Mouse (Mus musculus) embryonic stem cell, embryonic (primary cell): ENCODE results near the gene AU040320.

Experiments used
- CTCF ChIA-PET, 4 experiments: fragments of 300-600 bp in 2 of 4; fragments of 350-600 bp in 2 of 4; sonication (Branson Sonifier 250); formaldehyde crosslinking; loops; one replicate each; lab custom pipeline; 2022; ENCODE audit warnings: inconsistent platforms in 2 of 4; lab: Charles Lee
- POLR2A ChIA-PET, 4 experiments: fragments of 300-600 bp in 2 of 4; fragments of 350-600 bp in 2 of 4; sonication (Branson Sonifier 250); formaldehyde crosslinking; loops; one replicate each; lab custom pipeline; 2022; ENCODE audit warnings: antibody characterized with exemption in 4 of 4, inconsistent platforms in 1 of 4; lab: Charles Lee

AU040320 gene

GRCm38 (mm10) chr4:126803268-126803873, 50.0 kb downstream of the AU040320 start:
- CTCF ChIA-PET: interaction anchor here (0.5 to 2.0 kb wide), 13 partner anchors 36 to 147 kb away, joined by 3 to 11 read pairs (median 4); no protein-coding TSS in a partner anchor
- POLR2A ChIA-PET: interaction anchor here in 3 of 4 experiments (0.7 to 1.7 kb wide), 13 partner anchors 8 to 337 kb away, joined by 3 to 8 read pairs (median 3); partner anchors contain the start of genes Psmb2 (in 3 of the 3), AU040320 (in 1 of the 3), Ncdn (in 1 of the 3) and Sfpq (in 1 of the 3)

- ChIA-PET POLR2A (interaction anchor here in 1 of 4 experiments (1.1 kb wide), 1 partner anchor 52 kb away, joined by 3 read pairs; the partner anchor contains the start of genes AU040320 and Ncdn), CTCF (interaction anchor here in 1 of 4 experiments (1.5 kb wide), 1 partner anchor 35 kb away, joined by 4 read pairs; no protein-coding TSS in a partner anchor)
Observed at GRCm38 (mm10) chr4:126805741-126806140, 52.4 kb downstream of the AU040320 start.

GRCm38 (mm10) chr4:126806692-126807427, 53.5 kb downstream of the AU040320 start:
- CTCF ChIA-PET: interaction anchor here in 2 of 4 experiments (0.7 to 1.5 kb wide), 3 partner anchors 34 to 185 kb away, joined by 3 to 4 read pairs (median 3); no protein-coding TSS in a partner anchor

GRCm38 (mm10) chr4:126810566-126810965, 57.2 kb downstream of the AU040320 start:
- ChIA-PET CTCF (no interaction called here), POLR2A (interaction anchor here in 2 of 4 experiments (0.7 to 1.2 kb wide), 3 partner anchors 8 to 31 kb away, joined by 3 to 4 read pairs (median 4); no protein-coding TSS in a partner anchor)

More at GRCm38 (mm10) chr4:126806692-126807427, 53.5 kb downstream of the AU040320 start:
- POLR2A ChIA-PET: no interaction called here

GRCm38 (mm10) chr4:126813212-126813611, 59.9 kb downstream of the AU040320 start:
- CTCF ChIA-PET: interaction anchor here in 1 of 4 experiments (0.6 kb wide), 1 partner anchor 343 kb away, joined by 3 read pairs; no protein-coding TSS in a partner anchor
- POLR2A ChIA-PET: no interaction called here

GRCm38 (mm10) chr4:126814854-126815253, 61.5 kb downstream of the AU040320 start:
- ChIA-PET CTCF (interaction anchor here in 1 of 4 experiments (1.1 kb wide), 1 partner anchor 25 kb away, joined by 3 read pairs; no protein-coding TSS in a partner anchor), POLR2A (no interaction called here)

GRCm38 (mm10) chr4:126822891-126823882, 69.8 kb downstream of the AU040320 start:
- ChIA-PET POLR2A (interaction anchor here in 1 of 4 experiments (0.6 to 1.1 kb wide), 2 partner anchors 9 to 413 kb away, joined by 3 read pairs; no protein-coding TSS in a partner anchor), CTCF (interaction anchor here in 1 of 4 experiments (0.7 to 1.0 kb wide), 2 partner anchors 16 to 67 kb away, joined by 3 to 6 read pairs; no protein-coding TSS in a partner anchor)

GRCm38 (mm10) chr4:126823917-126824316, 70.6 kb downstream of the AU040320 start:
- ChIA-PET CTCF (no interaction called here), POLR2A (no interaction called here)

GRCm38 (mm10) chr4:126831122-126831521, 77.8 kb downstream of the AU040320 start:
- ChIA-PET CTCF (interaction anchor here in 3 of 4 experiments (1.2 to 2.1 kb wide), 4 partner anchors 9 to 90 kb away, joined by 3 to 9 read pairs (median 4); no protein-coding TSS in a partner anchor), POLR2A (interaction anchor here in 2 of 4 experiments (0.6 to 2.5 kb wide), 4 partner anchors 15 to 154 kb away, joined by 3 to 9 read pairs (median 4); partner anchors contain the start of gene Psmb2 (in 1 of the 2))

- POLR2A ChIA-PET: interaction anchor here in 2 of 4 experiments (1.2 to 2.2 kb wide), 6 partner anchors 15 to 282 kb away, joined by 3 to 6 read pairs (median 4); partner anchors contain the start of gene Clspn (in 1 of the 2)
- CTCF ChIA-PET: interaction anchor here (0.5 to 4.4 kb wide), 25 partner anchors 9 to 421 kb away, joined by 3 to 42 read pairs (median 7); partner anchors contain the start of genes AU040320 (in 2 of the 4) and Ncdn (in 2 of the 4)
Observed at GRCm38 (mm10) chr4:126838799-126839198, 85.5 kb downstream of the AU040320 start.

- POLR2A ChIA-PET: interaction anchor here in 3 of 4 experiments (0.6 to 1.8 kb wide), 23 partner anchors 10 to 777 kb away, joined by 3 to 8 read pairs (median 3); partner anchors contain the start of genes AU040320 (in 2 of the 3), Clspn (in 2 of the 3), Ncdn (in 2 of the 3) and Psmb2 (in 1 of the 3)
- CTCF ChIA-PET: interaction anchor here (0.5 to 4.4 kb wide), 71 partner anchors 8 to 301 kb away, joined by 3 to 42 read pairs (median 5); partner anchors contain the start of genes AU040320 (in 3 of the 4), Ncdn (in 3 of the 4), Tfap2e (in 2 of the 4) and Clspn (in 1 of the 4)
Observed at GRCm38 (mm10) chr4:126839873-126840272, 86.5 kb downstream of the AU040320 start.

- CTCF ChIA-PET: interaction anchor here (0.5 to 4.4 kb wide), 36 partner anchors 8 to 287 kb away, joined by 3 to 42 read pairs (median 6); partner anchors contain the start of genes AU040320 (in 2 of the 4), Ncdn (in 2 of the 4) and Tfap2e (in 1 of the 4)
- POLR2A ChIA-PET: interaction anchor here in 2 of 4 experiments (0.6 to 3.2 kb wide), 13 partner anchors 9 to 485 kb away, joined by 3 to 10 read pairs (median 3); partner anchors contain the start of genes AU040320 (in 1 of the 2), Clspn (in 1 of the 2), Ncdn (in 1 of the 2) and Psmb2 (in 1 of the 2)
Observed at GRCm38 (mm10) chr4:126840996-126841560, 87.7 kb downstream of the AU040320 start.

- POLR2A ChIA-PET: interaction anchor here in 3 of 4 experiments (0.5 to 3.2 kb wide), 18 partner anchors 9 to 639 kb away, joined by 3 to 10 read pairs (median 3); partner anchors contain the start of genes Psmb2 (in 2 of the 3), Clspn (in 1 of the 3) and Sfpq (in 1 of the 3)
- CTCF ChIA-PET: interaction anchor here (0.5 to 1.6 kb wide), 13 partner anchors 8 to 407 kb away, joined by 3 to 6 read pairs (median 4); no protein-coding TSS in a partner anchor
Observed at GRCm38 (mm10) chr4:126842911-126843310, 89.6 kb downstream of the AU040320 start.

GRCm38 (mm10) chr4:126845664-126846063, 92.3 kb downstream of the AU040320 start:
- ChIA-PET CTCF (no interaction called here), POLR2A (no interaction called here)

- CTCF ChIA-PET: no interaction called here
- POLR2A ChIA-PET: interaction anchor here in 2 of 4 experiments (1.0 to 1.8 kb wide), 2 partner anchors 9 to 21 kb away, joined by 3 to 5 read pairs; no protein-coding TSS in a partner anchor
Observed at GRCm38 (mm10) chr4:126846971-126847370, 93.6 kb downstream of the AU040320 start.
